Mouse (Mus musculus) liver, adult 2 months (tissue): ENCODE measurements at regions not wholly inside any gene's neighbourhood (a gene's known extent, or its start where the extent isn't known, plus 50 kb on each side); places are given as distances from the start of the nearest gene placed in this dataset.

Source experiments
- CTCF ChIP-seq: fragments of 200-500 bp; IDR thresholded peaks from 2 replicates; pipeline ENCODE4 v1.5.1; 2011; ENCODE audit warnings: low read depth, low read length, control low read depth
- POLR2A ChIP-seq: fragments of 200-500 bp; IDR thresholded peaks from 2 replicates; pipeline ENCODE4 v1.6.1; 2011; ENCODE audit warnings: low read length, control low read depth; ENCODE audit not compliant: insufficient read depth; ENCODE audit errors: extremely low read depth

- TF ChIP-seq CTCF, result no peak
- no peak for TF ChIP-seq POLR2A
Observed at GRCm38 (mm10) chr11:92858170-92858569, 239.7 kb upstream of the Car10 start.
